Mouse (Mus musculus): ENCODE data around the gene Anks1b.

Gene Anks1b

GRCm38 (mm10) chr10:89975431-89975841 lies 102.1 kb downstream of the Anks1b start:
- DNase-seq: no peak

- no peak for DNase-seq
Measured at GRCm38 (mm10) chr10:89976577-89976976, 103.3 kb downstream of the Anks1b start.

- no peak for DNase-seq
Measured at GRCm38 (mm10) chr10:89994171-89994570, 120.9 kb downstream of the Anks1b start.

- no peak for DNase-seq
Measured at GRCm38 (mm10) chr10:89995621-89996428, 122.5 kb downstream of the Anks1b start.

GRCm38 (mm10) chr10:90003980-90004729 lies 130.8 kb downstream of the Anks1b start:
- no peak for DNase-seq

- DNase-seq: no peak
Measured at GRCm38 (mm10) chr10:90004882-90005281, 131.6 kb downstream of the Anks1b start.

GRCm38 (mm10) chr10:90033037-90033436 lies 159.7 kb downstream of the Anks1b start:
- no peak for DNase-seq

- DNase-seq: peak in 1 of 2 experiments; percentile 2
Measured at GRCm38 (mm10) chr10:90043287-90043686, 170.0 kb downstream of the Anks1b start.

GRCm38 (mm10) chr10:90043773-90044172 lies 170.5 kb downstream of the Anks1b start:
- no peak for DNase-seq

- no peak for DNase-seq
Measured at GRCm38 (mm10) chr10:90044229-90044628, 170.9 kb downstream of the Anks1b start.

GRCm38 (mm10) chr10:90068651-90069050 lies 195.3 kb downstream of the Anks1b start:
- DNase-seq: no peak

GRCm38 (mm10) chr10:90077930-90078329 lies 204.6 kb downstream of the Anks1b start:
- no peak for DNase-seq

- DNase-seq: no peak
Measured at GRCm38 (mm10) chr10:90081151-90081550, 207.8 kb downstream of the Anks1b start.

GRCm38 (mm10) chr10:90081630-90082029 lies 208.3 kb downstream of the Anks1b start:
- no peak for DNase-seq

- no peak for DNase-seq
Measured at GRCm38 (mm10) chr10:90093877-90094276, 220.6 kb downstream of the Anks1b start.

- no peak for DNase-seq
Measured at GRCm38 (mm10) chr10:90112662-90113061, 239.4 kb downstream of the Anks1b start.

GRCm38 (mm10) chr10:90116867-90117266 lies 243.6 kb downstream of the Anks1b start:
- DNase-seq: no peak

- no peak for DNase-seq
Measured at GRCm38 (mm10) chr10:90117836-90118235, 244.5 kb downstream of the Anks1b start.

GRCm38 (mm10) chr10:90137538-90137937 lies 264.2 kb downstream of the Anks1b start:
- DNase-seq: no peak

- DNase-seq: no peak
Measured at GRCm38 (mm10) chr10:90140947-90141346, 267.6 kb downstream of the Anks1b start.

- no peak for DNase-seq
Measured at GRCm38 (mm10) chr10:90144444-90144843, 271.1 kb downstream of the Anks1b start.

GRCm38 (mm10) chr10:90151510-90151909 lies 278.2 kb downstream of the Anks1b start:
- no peak for DNase-seq

GRCm38 (mm10) chr10:90169941-90170580 lies 296.8 kb downstream of the Anks1b start:
- DNase-seq: no peak

GRCm38 (mm10) chr10:90190366-90190765 lies 317.1 kb downstream of the Anks1b start:
- DNase-seq: no peak
